Mouse (Mus musculus): ENCODE data around the gene Vgf. TPM values are rescaled to one million over a fixed set of nuclear protein-coding genes. Genes with fewer than 3 reads are reported as not detected.

Gene Vgf
- polyA plus RNA-seq (2012; rRNA removed) = 0.02 TPM in 1 of 2 replicates, not detected in the other

GRCm38 (mm10) chr5:137026092-137026491 lies at the start of gene Vgf:
Vgf (plus strand) TSS chr5:137026392.

GRCm38 (mm10) chr5:136986695-136987137 lies 39.5 kb upstream of the Vgf start, which contains the start of gene Plod3:
Plod3 (plus strand) TSS chr5:136987019.

GRCm38 (mm10) chr5:136987934-136988271 lies 38.3 kb upstream of the Vgf start, which contains the start of gene Znhit1:
Znhit1 (minus strand) TSS chr5:136988021.

DNA sequence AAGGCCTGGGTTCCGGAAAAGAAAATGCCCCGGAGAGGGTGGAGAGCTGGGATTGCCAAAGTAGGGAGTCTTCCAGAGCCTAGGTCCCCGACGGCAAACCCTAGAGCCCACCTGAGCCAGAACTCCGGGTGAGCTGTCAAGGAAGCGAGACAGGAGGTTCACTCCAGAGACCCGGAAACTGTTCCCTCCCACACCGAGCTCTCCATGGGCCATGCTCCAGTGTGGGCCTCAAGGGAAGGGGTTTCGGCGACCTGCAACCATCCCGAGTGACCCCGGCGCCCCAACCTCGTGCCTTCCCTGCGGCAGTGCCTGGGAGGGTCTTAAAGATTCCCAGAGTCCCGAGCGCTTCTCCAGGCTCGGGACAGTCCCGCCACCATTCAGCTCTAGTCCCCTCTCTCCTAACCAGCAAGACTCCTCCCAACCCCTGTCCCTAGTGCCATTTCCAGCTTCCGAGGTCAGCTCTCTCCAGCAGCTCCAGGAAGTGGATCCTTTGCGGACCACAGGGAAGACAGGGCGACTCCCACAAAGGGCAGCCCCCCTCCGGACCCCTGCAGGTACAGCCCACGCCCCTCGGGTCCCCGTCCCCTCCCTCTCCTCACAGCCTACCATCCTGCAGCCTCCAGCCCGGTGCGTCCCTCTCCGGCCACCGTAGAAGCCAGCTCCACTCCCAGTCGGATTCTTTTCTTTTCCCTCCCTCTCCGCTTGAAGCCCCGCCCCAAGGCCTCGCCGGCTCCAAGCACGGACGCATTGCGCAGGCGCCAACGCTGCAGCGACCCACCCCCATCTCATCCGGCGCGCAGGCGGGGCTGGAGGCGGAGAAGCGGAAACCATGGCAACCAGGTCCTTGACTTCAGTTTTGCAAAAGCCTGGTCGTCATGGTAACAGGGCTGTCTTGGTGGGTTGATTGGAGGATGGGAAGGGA lies 19.5 kb downstream of the Vgf start, which contains the start of gene Ap1s1:
Gene Ap1s1 (minus strand): TSS at position 734 of the 922 bp plus-strand sequence.

GRCm38 (mm10) chr5:137072079-137072960 lies 46.1 kb downstream of the Vgf start, which contains the start of gene Serpine1:
Serpine1 (minus strand) TSS chr5:137072268.

Other genes starting within 250 kb of the Vgf start
- 0.04 and 0.08 TPM in 2 replicates for gene Col26a1, start 143.2 kb upstream of the Vgf start, polyA plus RNA-seq (2012; rRNA removed)
- 4.2 and 5.1 TPM in 2 replicates for gene Ift22, start 118.2 kb upstream of the Vgf start, polyA plus RNA-seq (2012; rRNA removed)
- 126 and 135 TPM in 2 replicates for gene Fis1, start 73.1 kb upstream of the Vgf start, polyA plus RNA-seq (2012; rRNA removed)
- gene Cldn15, start 59.8 kb upstream of the Vgf start, polyA plus RNA-seq (2012; rRNA removed) = 7.6 and 10.3 TPM in 2 replicates
- gene Plod3, start 39.4 kb upstream of the Vgf start, polyA plus RNA-seq (2012; rRNA removed) = 18.9 and 20.6 TPM in 2 replicates
- 38.1 and 45.8 TPM in 2 replicates for gene Znhit1, start 38.4 kb upstream of the Vgf start, polyA plus RNA-seq (2012; rRNA removed)
- gene Ap1s1, start 19.7 kb downstream of the Vgf start, polyA plus RNA-seq (2012; rRNA removed) = 53.2 and 55.6 TPM in 2 replicates
- 18.8 and 22.9 TPM in 2 replicates for gene Serpine1, start 45.9 kb downstream of the Vgf start, polyA plus RNA-seq (2012; rRNA removed)
- 4.3 and 4.7 TPM in 2 replicates for gene Trim56, start 89.8 kb downstream of the Vgf start, polyA plus RNA-seq (2012; rRNA removed)
- gene Muc3, start 122.9 kb downstream of the Vgf start, polyA plus RNA-seq (2012; rRNA removed) = not detected in 2 replicates
- gene Muc3a, start 186.0 kb downstream of the Vgf start, polyA plus RNA-seq (2012; rRNA removed) = 0.10 and 0.14 TPM in 2 replicates